Mouse (Mus musculus) kidney, postnatal 10 days (tissue): ENCODE results near the gene Igsf21.

ENCODE experiments used
- DNase-seq: peaks from one replicate; pipeline ENCODE4 v3.0.0; 2021; ENCODE audit warnings: mixed read lengths

Gene Igsf21

DNA sequence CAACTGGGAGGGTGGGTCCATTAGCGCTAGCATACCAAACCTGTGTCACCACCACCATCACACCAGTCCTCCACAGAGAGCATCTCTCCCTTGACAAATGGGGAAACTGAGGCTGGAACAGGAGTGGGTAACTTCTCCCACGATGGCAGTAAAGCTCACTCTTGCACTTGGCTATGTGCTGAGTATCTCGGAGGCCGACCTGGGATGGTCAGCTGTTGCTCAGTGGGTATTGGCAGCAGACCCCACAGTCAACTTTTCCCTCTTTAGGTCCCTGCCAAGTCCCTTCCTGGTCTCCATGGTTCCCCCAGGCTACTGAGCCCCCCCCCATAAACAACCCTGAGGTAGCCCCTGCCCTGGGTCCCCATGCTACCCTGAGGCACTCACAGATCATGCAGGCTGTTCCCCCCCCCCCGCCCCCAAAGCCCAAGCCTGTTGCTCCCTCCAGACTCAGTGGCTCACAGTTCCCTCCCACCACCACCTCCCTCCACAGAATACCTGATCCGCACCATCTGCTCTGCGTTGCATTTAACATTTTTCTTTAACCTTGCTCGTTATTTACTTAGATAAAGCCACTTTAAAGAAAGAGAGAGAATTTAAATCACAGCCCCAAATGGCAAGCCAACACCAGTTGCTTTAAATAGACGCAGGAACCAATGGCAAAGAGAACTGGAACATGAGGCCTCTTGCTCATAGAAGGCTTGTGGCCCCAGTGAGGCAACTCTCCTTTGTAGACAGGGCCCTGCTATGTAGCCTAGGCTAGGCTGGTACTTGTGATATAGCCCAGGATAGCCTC lies 11.0 kb downstream of the Igsf21 start:
- no peak for DNase-seq

GRCm38 (mm10) chr4:140234412-140235205 lies 12.0 kb downstream of the Igsf21 start:
- DNase-seq, result no peak

DNA sequence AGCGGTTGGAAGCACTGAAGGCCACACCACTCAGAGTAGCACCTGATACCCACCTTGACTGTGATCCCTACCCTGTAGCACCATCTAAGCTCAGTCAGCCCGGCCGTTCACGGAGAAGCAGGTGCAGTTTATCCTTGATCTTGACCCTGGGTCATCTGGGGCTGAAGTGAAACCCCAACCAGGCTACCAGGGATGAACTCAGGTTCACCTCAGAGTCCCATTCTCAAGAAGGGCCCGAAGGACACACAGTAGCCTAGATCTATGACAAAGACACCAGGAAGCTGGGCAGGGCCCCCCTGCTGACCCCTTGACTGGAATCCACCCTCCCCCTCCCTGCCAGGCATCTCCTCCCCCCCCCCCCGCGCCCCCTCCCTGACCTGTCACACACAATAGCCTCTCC lies 18.7 kb downstream of the Igsf21 start:
- no peak for DNase-seq

- DNase-seq, result no peak
These were observed 21.4 kb downstream of the Igsf21 start for GRCm38 (mm10) chr4:140225204-140225603.

GRCm38 (mm10) chr4:140224451-140224850 lies 22.1 kb downstream of the Igsf21 start:
- DNase-seq, result no peak

GRCm38 (mm10) chr4:140223067-140223466 lies 23.5 kb downstream of the Igsf21 start:
- peak; percentile 70 for DNase-seq

- peak; percentile 61 for DNase-seq
These were observed 26.1 kb downstream of the Igsf21 start for GRCm38 (mm10) chr4:140220326-140221093.

DNA sequence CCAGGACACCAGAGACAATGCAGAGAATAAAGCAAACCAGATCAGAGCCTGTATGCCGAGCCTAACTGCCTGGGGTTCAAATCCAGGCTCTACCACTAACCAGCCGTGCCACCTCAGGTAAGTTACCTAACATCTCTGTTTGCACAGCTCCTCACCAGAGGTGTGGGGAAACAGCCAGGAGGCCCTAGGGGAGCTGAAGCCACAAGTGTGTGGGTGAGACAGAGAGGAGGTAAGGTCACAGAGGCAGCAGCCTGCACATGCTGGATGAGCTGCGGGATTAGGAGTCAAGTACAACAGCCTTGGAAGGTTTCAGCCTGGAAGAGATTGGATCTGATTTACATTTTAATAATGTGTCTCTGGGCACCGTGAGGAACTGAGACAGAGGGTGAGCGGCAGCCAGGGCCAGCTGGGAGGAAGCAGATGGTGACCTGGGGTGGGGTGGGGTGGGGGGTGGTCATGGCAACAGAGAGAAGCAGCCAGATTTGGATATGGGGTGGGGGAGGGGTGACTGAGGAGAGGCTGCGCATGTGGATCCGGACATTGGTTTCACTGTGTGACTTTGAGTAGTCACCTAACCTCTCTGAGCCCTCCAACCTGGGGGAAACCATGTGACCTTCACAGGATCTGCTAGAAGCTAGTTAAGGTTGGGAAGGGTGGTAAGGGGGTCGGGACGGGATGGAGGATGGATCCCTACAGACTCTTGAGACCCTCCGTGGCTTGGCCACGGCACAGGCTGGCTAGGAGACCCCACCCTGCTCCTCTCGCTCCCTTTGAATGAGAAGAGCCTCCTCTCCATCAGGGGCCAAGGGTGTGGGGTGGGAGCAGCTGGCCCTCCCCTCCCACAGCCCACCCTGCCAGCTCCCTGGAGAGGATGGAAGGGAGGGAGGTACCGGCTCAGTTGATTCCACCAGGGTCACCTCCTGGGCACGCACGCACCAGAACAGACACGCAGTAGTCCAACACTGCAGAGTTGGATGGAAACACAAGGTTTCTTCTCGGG lies 27.4 kb downstream of the Igsf21 start:
- no peak for DNase-seq

DNA sequence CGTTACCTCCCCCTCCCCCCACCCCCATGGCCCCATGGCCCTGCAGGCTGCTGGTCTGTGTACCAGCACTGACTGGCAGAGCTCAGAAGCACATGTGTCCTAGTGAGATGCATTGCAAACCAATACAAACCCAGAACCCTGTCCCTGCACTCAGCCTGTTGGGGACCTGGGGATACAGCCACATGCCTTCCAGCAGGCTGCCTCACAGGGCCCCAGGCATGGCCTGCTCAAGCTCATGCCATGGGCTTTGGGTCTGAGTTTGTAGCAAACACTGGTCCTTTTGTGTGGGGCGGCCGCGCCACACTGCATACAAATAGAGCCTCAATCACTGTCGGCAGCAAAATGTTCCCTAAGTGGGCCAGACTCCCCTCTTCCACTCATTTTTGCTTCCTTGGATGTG lies 28.2 kb downstream of the Igsf21 start:
- DNase-seq, result no peak

GRCm38 (mm10) chr4:140217934-140218333 lies 28.6 kb downstream of the Igsf21 start:
- no peak for DNase-seq

DNA sequence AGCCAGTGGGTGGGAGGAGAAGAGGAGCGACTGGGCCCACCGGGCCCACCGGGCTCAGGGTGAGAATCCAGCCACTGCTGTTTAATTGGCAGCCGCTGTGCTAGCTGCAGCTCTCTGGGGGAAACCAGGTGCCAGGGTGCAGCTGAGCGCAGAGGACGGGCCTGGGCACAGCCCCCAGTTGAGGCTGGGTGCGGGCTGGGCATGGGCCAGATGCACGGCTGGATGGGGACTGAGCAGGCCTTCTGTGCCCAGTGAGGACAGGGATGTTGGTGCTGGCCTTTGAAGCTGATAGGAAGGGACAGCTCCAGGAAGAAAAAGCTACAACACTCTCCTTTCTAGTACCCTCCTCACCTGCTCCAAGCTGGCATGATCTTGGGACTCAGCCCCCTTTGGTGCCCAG lies 30.5 kb downstream of the Igsf21 start:
- no peak for DNase-seq

- no peak for DNase-seq
These were observed 31.4 kb downstream of the Igsf21 start for GRCm38 (mm10) chr4:140215205-140215604.

DNA sequence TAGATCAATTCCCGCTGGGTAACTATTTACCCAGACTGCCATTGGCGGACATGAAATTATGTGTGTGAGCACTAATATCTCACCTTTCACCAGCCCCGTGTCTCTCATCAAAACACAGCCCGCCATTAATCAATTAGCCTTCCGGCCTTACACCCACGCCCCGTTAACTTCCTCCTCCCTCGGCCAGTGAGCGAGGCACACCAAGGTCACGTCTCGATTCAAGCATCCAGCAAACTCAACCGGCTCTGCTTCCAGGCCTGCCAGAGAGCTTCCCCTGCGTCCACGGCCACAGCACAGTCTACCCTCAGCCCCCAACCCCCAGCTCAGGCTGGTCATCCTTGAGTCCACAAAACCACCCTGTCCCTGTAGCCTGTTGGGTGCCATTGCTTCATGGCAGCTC lies 32.2 kb downstream of the Igsf21 start:
- DNase-seq, result no peak

DNA sequence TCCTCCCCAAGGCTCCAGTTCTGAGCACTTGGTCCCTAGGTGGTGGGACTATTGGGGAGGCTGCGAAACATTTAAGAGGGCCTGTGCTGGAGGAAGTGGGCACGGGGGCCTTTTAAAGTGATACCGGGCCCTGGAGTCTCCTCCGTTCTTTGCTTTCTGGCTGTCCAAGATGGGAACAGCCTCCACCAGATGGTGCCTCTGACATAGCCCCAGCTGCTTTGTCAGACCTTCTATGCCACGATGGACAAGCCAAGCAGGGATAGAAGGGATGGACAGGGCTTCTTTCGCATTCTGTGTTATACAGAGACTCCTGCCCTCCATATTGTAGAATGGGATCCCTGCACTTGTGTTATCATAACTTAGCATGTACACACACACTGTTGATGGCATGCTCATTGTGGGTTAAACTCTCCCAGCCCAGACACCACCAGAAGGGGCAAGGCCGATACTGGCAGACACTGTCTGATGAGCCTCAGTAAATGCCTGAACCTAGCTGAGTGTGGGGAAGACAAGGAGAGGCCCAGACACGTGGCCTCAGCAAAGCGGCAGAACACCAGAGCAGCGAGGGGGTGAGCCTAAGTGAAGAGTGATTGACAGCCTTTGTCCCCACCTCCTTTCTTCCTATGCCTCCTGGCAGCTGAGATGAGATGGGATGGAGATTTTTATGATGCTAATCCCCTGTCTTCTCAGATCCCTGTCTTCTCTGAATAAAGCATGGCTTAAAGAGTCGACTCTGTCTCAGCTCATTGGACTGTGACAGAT lies 36.3 kb downstream of the Igsf21 start:
- DNase-seq, result no peak

GRCm38 (mm10) chr4:140205811-140206231 lies 40.8 kb downstream of the Igsf21 start:
- no peak for DNase-seq

GRCm38 (mm10) chr4:140204775-140205174 lies 41.8 kb downstream of the Igsf21 start:
- no peak for DNase-seq

GRCm38 (mm10) chr4:140203696-140204272 lies 42.8 kb downstream of the Igsf21 start:
- peak; percentile 36 for DNase-seq

- no peak for DNase-seq
These were observed 44.4 kb downstream of the Igsf21 start for GRCm38 (mm10) chr4:140202196-140202595.

DNA sequence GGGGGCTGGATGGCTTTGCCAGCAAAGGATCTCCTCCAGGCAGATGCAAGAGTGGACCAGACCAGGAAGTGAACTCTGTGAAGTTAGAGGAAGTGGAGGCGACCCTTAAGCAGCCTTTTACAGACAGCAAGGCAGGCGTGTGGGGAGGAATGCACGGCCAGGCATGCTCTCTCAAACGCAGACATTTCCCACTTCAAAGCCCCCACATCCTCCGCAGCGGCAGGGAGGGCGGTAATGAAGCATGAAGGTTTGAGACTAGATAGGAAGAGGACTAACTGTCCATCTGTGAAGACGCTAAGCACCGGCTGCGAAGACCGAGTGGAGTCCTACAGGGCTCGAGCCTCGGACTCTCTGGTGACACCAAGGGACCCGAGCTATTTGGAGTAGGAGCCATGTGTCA lies 46.3 kb downstream of the Igsf21 start:
- no peak for DNase-seq

GRCm38 (mm10) chr4:140196717-140197116 lies 49.9 kb downstream of the Igsf21 start:
- no peak for DNase-seq
